Mouse (Mus musculus): ENCODE measurements around the gene Pls1. TPM values are rescaled to one million over a fixed set of nuclear protein-coding genes. Genes with fewer than 3 reads are reported as not detected.
A peak's percentile ranks its signal among the peaks of the same experiment; 100 is the strongest.

Pls1 gene
- under 1 TPM; 0.29 to 0.36 TPM for total RNA-seq (2021)

DNA sequence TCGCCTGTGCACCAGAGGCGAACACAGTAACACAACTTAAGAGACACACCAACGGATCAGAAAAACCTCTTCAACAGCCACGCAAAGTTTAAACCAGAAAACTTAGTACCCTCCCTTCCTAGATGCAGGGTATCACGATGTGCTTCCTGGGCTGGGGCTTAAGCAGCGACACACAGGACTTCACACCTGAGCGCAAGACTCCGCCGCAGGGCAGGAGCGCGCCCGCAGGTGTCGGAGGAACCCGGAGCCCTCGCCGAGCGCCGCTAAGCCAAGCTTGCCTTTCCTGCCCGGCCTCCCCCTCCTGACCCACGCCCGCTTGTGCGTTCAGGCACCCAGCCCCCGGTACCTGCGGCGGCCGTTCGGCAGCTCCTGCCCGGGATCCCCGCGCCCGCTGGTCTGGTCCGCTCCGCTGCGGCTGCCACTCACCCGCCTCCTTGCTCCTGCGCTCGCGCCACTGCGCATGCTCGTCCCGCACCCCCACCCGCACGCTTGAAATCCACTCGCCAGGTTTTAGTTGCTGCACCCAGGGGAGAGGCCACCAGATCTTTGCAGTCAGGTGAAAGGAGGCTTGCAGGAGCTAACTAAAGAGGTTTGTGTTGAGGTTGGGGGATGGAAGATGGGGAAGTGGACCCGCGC is at the start of gene Pls1:
TSS of gene Pls1 (minus strand) at position 487 of the 636 bp plus-strand sequence.
- peak; percentile 42 for DNase-seq (ENCODE audit: low spot score)
- intact Hi-C loops (cut with DNase I), result no loop called here

DNA sequence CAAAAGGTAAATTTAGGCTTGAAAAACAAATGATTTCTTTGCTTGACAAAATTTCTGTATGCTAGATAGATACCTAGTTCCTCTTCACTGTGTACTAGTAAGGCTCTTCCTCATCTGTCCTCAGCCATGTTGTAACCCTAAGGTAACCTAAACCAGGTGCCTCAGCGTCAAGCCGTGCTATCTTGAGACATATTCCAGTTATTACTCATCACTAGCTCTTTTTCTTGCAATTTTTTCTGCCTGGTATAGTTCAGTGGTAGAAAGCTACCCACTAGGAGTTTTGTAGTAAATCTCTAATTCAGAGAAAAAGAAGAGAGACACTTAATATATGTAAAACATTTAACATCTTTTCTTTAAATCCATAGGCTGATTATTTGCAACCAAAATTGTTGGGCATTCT is 37.6 kb upstream of the Pls1 start:
- intact Hi-C loops (cut with DNase I), result no loop called here
- no peak for DNase-seq (ENCODE audit: low spot score)

- DNase-seq (ENCODE audit: low spot score), result no peak
- intact Hi-C loops (cut with DNase I), result no loop called here
Observed at GRCm38 (mm10) chr9:95878246-95878645, 33.1 kb upstream of the Pls1 start.

- DNase-seq (ENCODE audit: low spot score), result no peak
- intact Hi-C loops (cut with DNase I), result loop anchor here (5.0 to 10.0 kb wide), 5 partner anchors 111 to 627 kb away; partner anchors contain the start of gene U2surp
Observed at GRCm38 (mm10) chr9:95858027-95858570, 13.0 kb upstream of the Pls1 start.

GRCm38 (mm10) chr9:95857414-95858026 is 12.4 kb upstream of the Pls1 start, which contains the start of gene Atr:
Gene Atr (plus strand): TSS chr9:95857597.
- intact Hi-C loops (cut with DNase I), result loop anchor here (2.0 to 10.0 kb wide), 6 partner anchors 97 to 627 kb away; partner anchors contain the start of genes U2surp and Xrn1

GRCm38 (mm10) chr9:95856004-95856403 is 10.9 kb upstream of the Pls1 start:
- DNase-seq (ENCODE audit: low spot score), result no peak
- intact Hi-C loops (cut with DNase I), result loop anchor here (2.0 to 10.0 kb wide), 6 partner anchors 99 to 629 kb away; partner anchors contain the start of genes U2surp and Xrn1

More at GRCm38 (mm10) chr9:95857414-95858026, 12.4 kb upstream of the Pls1 start, which contains the start of gene Atr:
- peak; percentile 88 for DNase-seq (ENCODE audit: low spot score)

DNA sequence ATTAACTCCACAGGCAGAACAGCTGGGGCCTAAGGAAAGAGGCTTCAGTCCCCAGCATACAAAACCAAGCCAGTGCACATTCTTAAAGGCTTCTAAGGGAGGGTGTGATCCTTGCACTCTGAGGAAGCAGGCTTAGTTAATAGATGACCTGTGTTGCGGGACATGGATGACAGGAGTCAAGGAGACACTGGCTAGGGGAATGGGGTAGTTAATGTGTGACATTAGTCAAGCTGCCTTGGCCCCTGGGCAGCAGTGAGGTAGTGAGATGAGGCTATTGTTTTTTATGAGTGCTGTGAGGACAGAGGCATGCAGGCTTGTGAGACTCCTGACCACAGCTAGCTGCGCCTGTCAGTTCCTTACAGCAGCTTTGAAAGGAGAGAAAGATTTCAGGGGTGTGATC is 9.8 kb upstream of the Pls1 start:
- no peak for DNase-seq (ENCODE audit: low spot score)
- intact Hi-C loops (cut with DNase I), result loop anchor here (5.0 to 10.0 kb wide), 6 partner anchors 108 to 630 kb away; partner anchors contain the start of gene U2surp

GRCm38 (mm10) chr9:95852896-95853295 is 7.8 kb upstream of the Pls1 start:
- intact Hi-C loops (cut with DNase I), result loop anchor here (2.0 to 10.0 kb wide), 5 partner anchors 148 to 632 kb away; no protein-coding TSS in a partner anchor
- no peak for DNase-seq (ENCODE audit: low spot score)

- intact Hi-C loops (cut with DNase I), result loop anchor here (2.0 to 10.0 kb wide), 5 partner anchors 147 to 633 kb away; no protein-coding TSS in a partner anchor
- DNase-seq (ENCODE audit: low spot score), result no peak
Observed at GRCm38 (mm10) chr9:95851671-95852070, 6.6 kb upstream of the Pls1 start.

DNA sequence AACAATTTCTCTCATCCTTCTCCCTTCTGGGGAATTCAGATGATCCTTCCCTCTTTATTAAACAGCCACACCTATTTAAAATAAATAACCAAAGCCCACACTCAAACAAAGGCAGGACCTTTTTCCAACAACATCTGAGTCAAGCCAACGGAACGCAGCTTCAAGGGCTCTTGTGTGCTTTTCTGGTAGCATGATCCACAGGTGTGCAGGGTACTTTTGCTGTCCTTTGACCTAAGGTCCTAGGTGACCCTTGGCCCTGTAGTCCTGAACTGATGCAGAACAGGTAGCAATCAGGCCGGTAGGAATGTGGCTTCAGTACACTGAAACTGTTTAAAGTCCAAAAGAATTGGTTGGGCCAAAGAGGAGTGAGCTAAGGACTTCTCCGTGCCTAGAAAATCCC is 600 bp upstream of the Pls1 start:
- no peak for DNase-seq (ENCODE audit: low spot score)
- intact Hi-C loops (cut with DNase I), result no loop called here

GRCm38 (mm10) chr9:95839424-95839823 is 5.7 kb downstream of the Pls1 start:
- DNase-seq (ENCODE audit: low spot score), result no peak
- intact Hi-C loops (cut with DNase I), result no loop called here

DNA sequence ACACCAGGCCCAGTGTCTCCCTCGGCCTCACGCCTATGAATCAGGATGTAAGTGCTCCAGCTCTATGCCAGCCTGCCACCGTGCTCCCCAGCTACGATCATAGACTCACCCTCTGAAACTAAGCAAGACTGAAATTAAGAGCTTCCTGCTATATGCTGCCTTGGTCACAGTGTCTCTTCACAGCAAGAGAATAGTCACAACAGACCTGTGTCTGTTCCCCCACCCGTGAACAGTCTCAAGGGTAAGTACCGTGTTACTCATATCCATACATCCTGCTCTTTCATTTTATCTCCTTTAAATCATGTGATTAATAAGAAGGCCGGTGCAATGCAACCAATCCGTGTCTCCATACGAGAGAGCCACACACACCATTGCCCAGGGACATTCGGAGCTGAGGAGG is 9.4 kb downstream of the Pls1 start:
- no peak for DNase-seq (ENCODE audit: low spot score)
- intact Hi-C loops (cut with DNase I), result no loop called here

DNA sequence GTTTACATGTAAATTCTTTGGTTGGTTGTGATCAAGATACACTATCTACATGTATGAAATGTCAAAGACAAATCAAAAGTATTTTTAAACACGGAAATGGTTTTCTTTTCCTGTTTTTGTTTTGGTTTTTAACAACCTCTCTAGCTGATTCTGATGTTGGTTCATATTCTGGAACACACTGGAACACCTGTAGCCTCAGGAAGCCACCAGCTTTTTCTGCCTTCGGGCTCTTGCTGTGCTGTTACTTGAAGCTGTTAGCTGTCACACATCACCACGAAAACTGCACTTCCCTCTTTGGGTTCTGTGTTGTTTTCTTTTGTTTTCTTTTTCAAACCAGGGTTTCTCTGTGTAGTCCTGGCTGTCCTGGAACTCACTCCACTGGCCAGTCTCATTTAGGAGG is 10.3 kb downstream of the Pls1 start:
- DNase-seq (ENCODE audit: low spot score), result no peak
- intact Hi-C loops (cut with DNase I), result no loop called here

DNA sequence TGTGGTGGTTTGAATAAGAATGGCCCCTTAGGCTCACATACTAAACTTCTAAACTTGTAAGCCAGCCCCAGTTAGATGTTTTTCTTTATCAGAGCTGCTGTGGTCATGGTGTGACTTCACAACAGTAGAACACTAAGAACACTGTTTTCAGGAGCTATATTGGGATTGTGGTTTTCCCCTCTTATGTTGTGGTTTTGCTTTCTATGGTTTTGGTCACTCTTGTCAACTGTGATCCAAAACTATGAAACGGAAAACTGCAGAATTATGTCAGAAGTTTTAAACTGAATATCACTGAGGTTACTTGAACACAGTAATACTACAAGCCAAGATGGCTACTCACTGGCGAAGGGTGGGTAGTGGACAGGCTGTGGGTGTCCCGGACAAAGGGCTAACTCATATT is 12.4 kb downstream of the Pls1 start:
- DNase-seq (ENCODE audit: low spot score), result no peak
- intact Hi-C loops (cut with DNase I), result no loop called here

GRCm38 (mm10) chr9:95827565-95827964 is 17.5 kb downstream of the Pls1 start:
- no peak for DNase-seq (ENCODE audit: low spot score)
- intact Hi-C loops (cut with DNase I), result no loop called here

GRCm38 (mm10) chr9:95822531-95822930 is 22.6 kb downstream of the Pls1 start:
- DNase-seq (ENCODE audit: low spot score), result no peak
- intact Hi-C loops (cut with DNase I), result no loop called here

DNA sequence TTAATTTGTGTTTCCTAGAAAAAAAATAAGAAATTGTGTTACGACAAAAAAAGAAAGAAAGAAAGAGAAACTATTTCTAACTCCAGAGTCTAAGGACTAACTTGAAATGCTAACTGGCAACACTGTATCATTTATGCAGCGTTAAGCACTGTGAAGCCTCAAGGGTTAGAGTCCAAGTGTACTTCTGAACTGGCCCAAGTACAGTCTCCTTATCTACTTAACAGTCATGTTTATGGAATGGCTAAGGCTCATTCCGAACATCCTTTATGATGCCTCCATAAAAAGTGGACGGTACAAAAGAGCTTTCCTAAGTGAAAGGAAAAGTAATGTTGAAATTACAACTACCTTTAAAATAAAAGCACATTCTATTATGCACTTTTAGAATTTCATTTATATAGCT is 29.4 kb downstream of the Pls1 start:
- intact Hi-C loops (cut with DNase I), result no loop called here
- no peak for DNase-seq (ENCODE audit: low spot score)

GRCm38 (mm10) chr9:95815015-95815673 is 30.0 kb downstream of the Pls1 start:
- intact Hi-C loops (cut with DNase I), result no loop called here
- no peak for DNase-seq (ENCODE audit: low spot score)

- intact Hi-C loops (cut with DNase I), result no loop called here
- DNase-seq (ENCODE audit: low spot score), result no peak
Observed at GRCm38 (mm10) chr9:95813721-95814531, 31.2 kb downstream of the Pls1 start.

DNA sequence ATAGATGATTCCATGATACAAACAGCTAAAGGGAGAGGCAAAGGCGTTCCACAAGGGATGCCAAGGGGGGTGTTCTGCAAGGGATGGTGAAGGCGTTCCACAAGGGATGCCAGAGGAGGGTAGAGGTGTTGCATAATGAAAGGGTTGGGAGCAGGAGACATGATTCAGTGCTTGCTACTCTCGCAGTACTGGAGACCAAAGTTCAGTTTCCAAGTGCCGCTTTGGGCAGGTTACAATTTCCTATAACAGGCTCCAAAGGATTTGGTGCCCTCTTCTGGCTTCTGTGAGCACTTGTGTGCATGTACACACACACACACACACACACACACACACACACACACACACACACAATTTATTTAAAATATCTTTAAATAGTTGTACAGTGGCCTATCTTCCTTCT is 33.3 kb downstream of the Pls1 start:
- intact Hi-C loops (cut with DNase I), result no loop called here
- no peak for DNase-seq (ENCODE audit: low spot score)
